Mouse (Mus musculus) 416B (cell line): ENCODE data around the gene Ndufc2.

ENCODE experiments used
- DNase-seq: peaks from one replicate; pipeline ENCODE4 v3.0.0; 2011; ENCODE audit warnings: low read depth

Gene Ndufc2

GRCm38 (mm10) chr7:97387561-97388147 is 12.1 kb upstream of the Ndufc2 start:
- no peak for DNase-seq

DNA sequence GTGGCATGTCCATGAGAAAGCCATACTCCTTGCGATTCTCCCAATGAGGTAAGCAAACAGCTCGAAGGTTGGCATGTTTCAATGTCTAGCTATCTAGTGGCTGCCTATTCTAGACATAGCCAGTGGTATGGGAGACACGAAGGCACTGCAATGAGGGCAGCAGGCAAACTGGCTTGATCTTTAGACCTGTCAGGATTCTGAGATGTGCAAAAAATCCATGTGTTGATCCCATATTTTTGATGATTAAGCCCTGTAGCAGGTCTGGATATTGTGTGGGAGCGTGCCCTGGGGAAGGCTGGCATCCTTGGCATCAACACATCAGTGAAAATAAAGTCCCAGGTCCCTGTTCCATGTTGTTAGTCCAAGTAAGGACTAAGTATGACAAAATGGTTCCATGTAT is 11.3 kb upstream of the Ndufc2 start:
- no peak for DNase-seq

DNA sequence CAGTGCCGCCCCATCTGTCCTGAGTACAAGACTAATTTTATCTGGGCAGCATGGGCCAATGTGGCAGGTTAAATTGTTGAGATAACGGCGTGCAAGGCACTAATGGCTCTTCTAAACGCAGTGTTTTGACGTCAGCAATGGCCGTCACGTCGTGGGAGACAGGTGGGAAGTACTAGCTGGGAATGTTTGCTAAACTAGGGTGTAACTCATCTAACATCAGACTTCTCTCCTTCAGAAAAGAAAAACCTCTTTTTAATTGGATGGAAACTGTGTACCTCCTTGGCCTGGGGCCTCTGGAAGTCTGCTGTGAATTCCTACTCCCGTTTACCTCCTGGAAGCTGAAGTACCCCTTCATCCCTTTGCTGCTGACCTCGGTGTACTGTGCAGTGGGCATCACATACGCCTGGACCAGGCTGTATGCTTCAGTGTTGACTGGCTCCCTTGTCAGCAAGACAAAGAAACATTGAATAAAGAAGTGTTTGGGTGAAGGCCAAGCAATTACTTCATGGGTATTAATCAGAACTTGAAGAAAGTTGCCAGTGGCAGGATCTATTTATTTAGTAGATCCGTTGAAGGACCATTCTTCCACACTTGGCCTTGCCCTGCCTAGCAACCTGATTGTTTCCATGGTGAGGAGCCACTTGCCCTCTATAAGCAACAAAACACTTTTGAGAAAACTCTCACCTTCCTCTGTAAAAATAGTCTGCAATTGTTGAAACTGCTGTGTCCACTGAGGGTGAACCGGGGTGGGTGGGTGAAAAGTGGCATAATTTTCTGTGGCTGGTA is 8.3 kb upstream of the Ndufc2 start:
- DNase-seq: no peak

DNA sequence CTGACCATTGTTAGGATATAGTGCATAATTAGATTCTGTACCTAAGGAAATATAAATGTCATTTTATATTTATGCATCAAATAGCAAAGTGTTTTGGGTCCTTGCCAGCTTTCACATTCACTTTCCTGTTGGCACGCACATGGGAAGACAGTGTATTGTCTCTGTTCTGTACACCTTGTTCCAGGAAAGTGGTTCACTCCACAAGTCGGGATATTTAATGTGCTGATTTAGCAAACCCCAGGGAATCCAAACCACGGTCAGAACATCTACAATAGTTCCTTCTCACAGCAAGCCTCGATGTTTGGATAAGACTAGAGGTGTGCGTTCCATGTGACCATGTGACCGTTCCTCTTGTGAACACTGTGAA is 7.7 kb upstream of the Ndufc2 start:
- no peak for DNase-seq

- DNase-seq: no peak
Observed at GRCm38 (mm10) chr7:97394375-97394774, 5.4 kb upstream of the Ndufc2 start.

GRCm38 (mm10) chr7:97398943-97399342 is 860 bp upstream of the Ndufc2 start:
- no peak for DNase-seq

- no peak for DNase-seq
Observed at GRCm38 (mm10) chr7:97407145-97407544, 7.3 kb downstream of the Ndufc2 start.

DNA sequence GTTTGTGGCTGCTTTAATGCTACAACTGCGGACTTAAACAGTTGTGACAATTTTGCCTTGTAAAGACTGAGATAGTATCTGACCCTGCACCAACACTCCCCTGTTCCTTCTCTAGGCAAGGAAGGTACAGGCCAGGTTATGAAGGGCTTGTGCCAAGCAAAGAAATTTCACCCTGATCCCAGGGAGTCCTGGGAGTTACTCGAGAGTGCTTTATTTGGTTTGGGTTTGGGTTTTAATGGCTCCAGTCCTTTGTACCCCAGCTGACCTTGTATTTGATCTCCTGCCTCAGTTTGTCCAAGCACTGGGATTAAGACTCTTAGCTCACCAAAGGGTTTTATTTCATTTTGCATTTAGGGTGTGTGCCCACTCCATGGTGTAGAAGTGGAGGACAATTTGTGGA is 11.3 kb downstream of the Ndufc2 start:
- DNase-seq: no peak

GRCm38 (mm10) chr7:97411575-97411974 is 11.8 kb downstream of the Ndufc2 start:
- no peak for DNase-seq

- peak; percentile 91 for DNase-seq
Observed at GRCm38 (mm10) chr7:97413981-97414380, 14.2 kb downstream of the Ndufc2 start.

GRCm38 (mm10) chr7:97414426-97414825 is 14.6 kb downstream of the Ndufc2 start:
- no peak for DNase-seq

- DNase-seq: no peak
Observed at GRCm38 (mm10) chr7:97414915-97415687, 15.3 kb downstream of the Ndufc2 start.

- no peak for DNase-seq
Observed at GRCm38 (mm10) chr7:97416473-97416872, 16.7 kb downstream of the Ndufc2 start.

GRCm38 (mm10) chr7:97416906-97417777 is 17.3 kb downstream of the Ndufc2 start, which contains the start of gene Thrsp:
TSS of gene Thrsp (minus strand) at chr7:97417730.
- peak; percentile 22 for DNase-seq

GRCm38 (mm10) chr7:97418717-97419116 is 18.9 kb downstream of the Ndufc2 start:
- DNase-seq: no peak

DNA sequence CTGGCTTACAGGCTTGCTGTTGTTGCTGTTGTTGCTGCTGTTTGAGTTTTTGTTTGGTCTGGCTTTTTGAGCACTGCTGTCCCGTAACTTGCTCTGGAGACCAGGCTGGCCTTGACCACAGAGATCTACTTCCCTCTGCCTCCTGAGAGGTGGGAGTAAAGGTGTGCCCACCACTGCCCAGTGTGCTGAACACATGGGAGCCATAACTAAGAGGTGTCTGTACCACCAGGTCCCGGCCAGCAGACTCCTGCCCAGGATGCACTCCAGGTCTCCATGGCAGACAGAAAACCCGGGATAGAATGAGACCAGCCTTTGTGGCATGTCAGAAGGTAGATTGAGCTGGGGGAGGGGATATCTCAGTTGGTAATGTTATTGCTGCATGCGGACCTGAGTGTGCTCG is 19.4 kb downstream of the Ndufc2 start:
- no peak for DNase-seq

- DNase-seq: no peak
Observed at GRCm38 (mm10) chr7:97420406-97420805, 20.6 kb downstream of the Ndufc2 start.

- no peak for DNase-seq
Observed at GRCm38 (mm10) chr7:97420958-97421651, 21.3 kb downstream of the Ndufc2 start.

GRCm38 (mm10) chr7:97423754-97424153 is 24.0 kb downstream of the Ndufc2 start:
- DNase-seq: no peak

DNA sequence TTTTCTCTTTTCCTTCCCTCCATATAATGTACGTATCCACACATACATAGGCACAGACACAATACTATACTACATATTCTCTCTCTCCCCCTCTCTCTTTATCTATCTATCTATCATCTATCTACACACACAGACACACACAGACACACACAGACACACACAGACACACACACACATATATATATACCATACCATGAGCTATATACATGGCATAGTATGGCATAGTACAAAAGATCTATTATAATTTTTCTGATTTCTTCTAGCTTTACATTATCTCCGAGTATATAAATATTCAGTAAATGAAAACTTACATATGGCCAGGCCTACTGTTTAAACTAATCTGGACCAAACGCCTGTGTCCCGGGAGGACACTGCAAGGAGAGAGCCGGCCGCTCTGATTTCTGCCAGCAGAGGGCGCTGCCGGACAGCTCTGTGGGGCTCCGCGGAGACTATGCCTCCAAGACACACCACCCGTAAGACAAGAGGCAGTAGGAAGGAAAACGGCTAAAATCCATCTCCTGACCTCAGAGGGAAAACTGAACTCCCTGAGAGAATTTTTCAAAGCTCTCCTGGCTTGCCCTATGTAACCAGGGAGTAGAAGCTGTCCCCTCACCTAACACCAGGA is 24.9 kb downstream of the Ndufc2 start:
- peak; percentile 80 for DNase-seq

- DNase-seq: no peak
Observed at GRCm38 (mm10) chr7:97426566-97426965, 26.8 kb downstream of the Ndufc2 start.
